Mouse (Mus musculus): ENCODE measurements around the gene Josd2.
A peak's percentile ranks its signal among the peaks of the same experiment; 100 is the strongest.

The Josd2 gene

GRCm38 (mm10) chr7:44501563-44502115 is 33.9 kb downstream of the Josd2 start:
- peak; percentile 70 for DNase-seq

- DNase-seq = no peak
Measured at GRCm38 (mm10) chr7:44507491-44507890, 39.7 kb downstream of the Josd2 start.

- no peak for DNase-seq
Measured at GRCm38 (mm10) chr7:44519240-44519913, 51.6 kb downstream of the Josd2 start.

- no peak for DNase-seq
Measured at GRCm38 (mm10) chr7:44520990-44521389, 53.2 kb downstream of the Josd2 start.
